Mouse (Mus musculus) limb, embryonic 13.5 days (tissue): ENCODE data around the gene Plxna2. TPM values are rescaled to one million over a fixed set of nuclear protein-coding genes. Genes with fewer than 3 reads are reported as not detected.

Source experiments
- ATAC-seq: fragments of 200-750 bp; cut with Nextera tagmentation; 2 replicates; pipeline ENCODE4 v1.8.0; 2017; ENCODE audit warnings: low read depth, moderate number of reproducible peaks, moderate TSS enrichment; ENCODE audit not compliant: low FRiP score
- H3K27ac ChIP-seq: fragments of 300-500 bp; sonication (generic); 2 replicates; pipeline ENCODE4 v1.5.1; 2015; ENCODE audit warnings: inconsistent platforms, mild to moderate bottlenecking, moderate library complexity
- H3K27me3 ChIP-seq: fragments of 300-500 bp; sonication (generic); 2 replicates; pipeline ENCODE4 v1.6.1; 2015; ENCODE audit warnings: mild to moderate bottlenecking, inconsistent platforms
- H3K36me3 ChIP-seq: fragments of 300-500 bp; sonication (generic); 2 replicates; pipeline ENCODE4 v1.6.1; 2015; ENCODE audit warnings: inconsistent platforms, mild to moderate bottlenecking, moderate library complexity
- H3K4me1 ChIP-seq: fragments of 300-500 bp; sonication (generic); 2 replicates; pipeline ENCODE4 v1.6.1; 2015; ENCODE audit warnings: inconsistent platforms
- H3K4me2 ChIP-seq: fragments of 300-500 bp; sonication (generic); replicated peaks from 2 replicates; pipeline ENCODE4 v1.6.1; 2015; ENCODE audit warnings: inconsistent platforms, mild to moderate bottlenecking, moderate library complexity
- H3K4me3 ChIP-seq: fragments of 300-500 bp; sonication (generic); 2 replicates; pipeline ENCODE4 v1.5.1; 2015; ENCODE audit warnings: moderate library complexity, mild to moderate bottlenecking, inconsistent platforms
- H3K9ac ChIP-seq: fragments of 300-500 bp; sonication (generic); 2 replicates; pipeline ENCODE4 v1.6.1; 2015; ENCODE audit warnings: mild to moderate bottlenecking, inconsistent platforms
- H3K9me3 ChIP-seq: fragments of 300-500 bp; sonication (generic); 2 replicates; pipeline ENCODE4 v1.6.1; 2016; ENCODE audit warnings: inconsistent platforms
- whole genome bisulfite sequencing: fragments of 180-500 bp; shearing (Covaris S2); methylation state at CpG from one replicate; pipeline ENCODE4 v1.1.7; 2015; 5-methylcytosine and 5-hydroxymethylcytosine counted together
- polyA plus RNA-seq: library from polyadenylated mRNA; unstranded; fragments of >200 nt; fragmentation: Nextera tagmentation; extraction: Ambion mirVana; gene quantifications from 2 replicates; pipeline ENCODE4 v1.2.1, GENCODE M21; 2015

Gene Plxna2
- polyA plus RNA-seq, 1 experiment from 2014 or later: 6.7 TPM

- Histone ChIP-seq H3K4me3 (no peak overlapping the region), H3K9ac (no peak overlapping the region), H3K36me3 (no peaks in the 10 kb centered on the region), H3K4me2 (no peak overlapping the region), H3K9me3 (no peaks in the 10 kb centered on the region), H3K4me1 (peaks cover 17% of the 10 kb centered on the region), H3K27me3 (no peaks in the 10 kb centered on the region), H3K27ac (no peak overlapping the region)
- peak; percentile 88 for ATAC-seq
Observed at GRCm38 (mm10) chr1:194739894-194740293, 121.9 kb downstream of the Plxna2 start.

- Histone ChIP-seq H3K4me2 (no peak overlapping the region), H3K9me3 (no peaks in the 10 kb centered on the region), H3K9ac (no peak overlapping the region), H3K27ac (no peak overlapping the region; the same call in 1 of the 2 replicates), H3K4me3 (no peak overlapping the region), H3K36me3 (no peaks in the 10 kb centered on the region), H3K27me3 (no peaks in the 10 kb centered on the region), H3K4me1 (peaks cover 47% of the 10 kb centered on the region)
- 26% methylated on average over 2 of the region's 2 CpGs for WGBS
- ATAC-seq: no peak
Observed at GRCm38 (mm10) chr1:194742901-194743422, 124.9 kb downstream of the Plxna2 start.

GRCm38 (mm10) chr1:194745177-194745934, 127.3 kb downstream of the Plxna2 start:
- peak overlapping the region; percentile 6; the same call in 1 of the 2 replicates for H3K27ac ChIP-seq
- WGBS: 57% methylated on average over 2 of the region's 2 CpGs

GRCm38 (mm10) chr1:194746332-194747249, 128.6 kb downstream of the Plxna2 start:
- H3K4me3 ChIP-seq: no peak overlapping the region
- H3K9ac ChIP-seq: no peak overlapping the region
- peaks cover 38% of the 10 kb centered on the region for H3K4me1 ChIP-seq
- H3K9me3 ChIP-seq: no peaks in the 10 kb centered on the region
- H3K27me3 ChIP-seq: no peaks in the 10 kb centered on the region
- H3K4me2 ChIP-seq: no peak overlapping the region
- peak; percentile 90 for ATAC-seq
- 27% methylated on average over 6 of the region's 6 CpGs for WGBS
- no peaks in the 10 kb centered on the region for H3K36me3 ChIP-seq
- H3K27ac ChIP-seq: peak overlapping the region; percentile 6; the same call in 1 of the 2 replicates

More at GRCm38 (mm10) chr1:194745177-194745934, 127.3 kb downstream of the Plxna2 start:
- ATAC-seq: peak; percentile 54; the same call in 1 of the 2 replicates
- H3K9me3 ChIP-seq: no peaks in the 10 kb centered on the region
- H3K9ac ChIP-seq: no peak overlapping the region
- no peak overlapping the region for H3K4me2 ChIP-seq
- no peak overlapping the region for H3K4me3 ChIP-seq
- no peaks in the 10 kb centered on the region for H3K36me3 ChIP-seq
- H3K27me3 ChIP-seq: no peaks in the 10 kb centered on the region
- H3K4me1 ChIP-seq: peaks cover 38% of the 10 kb centered on the region

- Histone ChIP-seq H3K4me3 (no peak overlapping the region), H3K4me1 (peaks cover 38% of the 10 kb centered on the region), H3K27me3 (no peaks in the 10 kb centered on the region), H3K4me2 (no peak overlapping the region), H3K9ac (no peak overlapping the region), H3K27ac (no peak overlapping the region), H3K36me3 (no peaks in the 10 kb centered on the region), H3K9me3 (no peaks in the 10 kb centered on the region)
- ATAC-seq: no peak
Observed at GRCm38 (mm10) chr1:194747258-194747657, 129.2 kb downstream of the Plxna2 start.

GRCm38 (mm10) chr1:194753168-194753567, 135.2 kb downstream of the Plxna2 start:
- no peaks in the 10 kb centered on the region for H3K36me3 ChIP-seq
- H3K4me3 ChIP-seq: no peak overlapping the region
- no peak overlapping the region for H3K4me2 ChIP-seq
- H3K9me3 ChIP-seq: no peaks in the 10 kb centered on the region
- H3K27me3 ChIP-seq: no peaks in the 10 kb centered on the region
- no peaks in the 10 kb centered on the region for H3K4me1 ChIP-seq
- no peak for ATAC-seq
- 54% methylated on average over 2 of the region's 2 CpGs for WGBS
- H3K9ac ChIP-seq: no peak overlapping the region
- no peak overlapping the region for H3K27ac ChIP-seq

- Histone ChIP-seq H3K4me2 (no peak overlapping the region), H3K9ac (no peak overlapping the region), H3K4me3 (no peak overlapping the region), H3K9me3 (no peaks in the 10 kb centered on the region), H3K36me3 (no peaks in the 10 kb centered on the region), H3K27ac (no peak overlapping the region), H3K27me3 (no peaks in the 10 kb centered on the region), H3K4me1 (peaks cover 4% of the 10 kb centered on the region; the same call in 1 of the 2 replicates)
- ATAC-seq: no peak
Observed at GRCm38 (mm10) chr1:194756001-194756400, 138.0 kb downstream of the Plxna2 start.

GRCm38 (mm10) chr1:194756409-194756808, 138.4 kb downstream of the Plxna2 start:
- WGBS: 78% methylated on average over 2 of the region's 2 CpGs
- H3K27me3 ChIP-seq: no peaks in the 10 kb centered on the region
- no peak overlapping the region for H3K9ac ChIP-seq
- H3K4me3 ChIP-seq: no peak overlapping the region
- ATAC-seq: no peak
- no peaks in the 10 kb centered on the region for H3K9me3 ChIP-seq
- peaks cover 4% of the 10 kb centered on the region; the same call in 1 of the 2 replicates for H3K4me1 ChIP-seq
- no peak overlapping the region for H3K4me2 ChIP-seq
- no peak overlapping the region for H3K27ac ChIP-seq
- no peaks in the 10 kb centered on the region for H3K36me3 ChIP-seq

- peaks cover 4% of the 10 kb centered on the region; the same call in 1 of the 2 replicates for H3K4me1 ChIP-seq
- 80% methylated on average over 3 of the region's 3 CpGs for WGBS
- no peak overlapping the region for H3K4me3 ChIP-seq
- H3K27ac ChIP-seq: no peak overlapping the region
- ATAC-seq: no peak; the same call in 1 of the 2 replicates
- no peaks in the 10 kb centered on the region for H3K36me3 ChIP-seq
- H3K9me3 ChIP-seq: no peaks in the 10 kb centered on the region
- no peaks in the 10 kb centered on the region for H3K27me3 ChIP-seq
- H3K4me2 ChIP-seq: no peak overlapping the region
- no peak overlapping the region for H3K9ac ChIP-seq
Observed at GRCm38 (mm10) chr1:194756863-194757262, 138.8 kb downstream of the Plxna2 start.

- 82% methylated on average over 2 of the region's 2 CpGs for WGBS
- no peak overlapping the region for H3K4me2 ChIP-seq
- H3K9me3 ChIP-seq: no peaks in the 10 kb centered on the region
- no peak overlapping the region for H3K9ac ChIP-seq
- no peak for ATAC-seq
- H3K4me3 ChIP-seq: no peak overlapping the region
- H3K27ac ChIP-seq: no peak overlapping the region
- H3K36me3 ChIP-seq: no peaks in the 10 kb centered on the region
- H3K27me3 ChIP-seq: no peaks in the 10 kb centered on the region
- H3K4me1 ChIP-seq: peaks cover 4% of the 10 kb centered on the region; the same call in 1 of the 2 replicates
Observed at GRCm38 (mm10) chr1:194761432-194762212, 143.6 kb downstream of the Plxna2 start.

GRCm38 (mm10) chr1:194762896-194763295, 144.9 kb downstream of the Plxna2 start:
- Histone ChIP-seq H3K4me1 (peaks cover 4% of the 10 kb centered on the region; the same call in 1 of the 2 replicates), H3K9me3 (no peaks in the 10 kb centered on the region), H3K27me3 (no peaks in the 10 kb centered on the region), H3K27ac (no peak overlapping the region), H3K36me3 (no peaks in the 10 kb centered on the region), H3K9ac (no peak overlapping the region), H3K4me2 (no peak overlapping the region), H3K4me3 (no peak overlapping the region)
- ATAC-seq: no peak
- 66% methylated on average over 5 of the region's 5 CpGs for WGBS
